Mouse (Mus musculus): ENCODE results near the gene Lrrc8c. TPM values are rescaled to one million over a fixed set of nuclear protein-coding genes. Genes with fewer than 3 reads are reported as not detected.

Lrrc8c gene
- polyA plus RNA-seq, 1 experiment from 2014 or later: 14.7 TPM

DNA sequence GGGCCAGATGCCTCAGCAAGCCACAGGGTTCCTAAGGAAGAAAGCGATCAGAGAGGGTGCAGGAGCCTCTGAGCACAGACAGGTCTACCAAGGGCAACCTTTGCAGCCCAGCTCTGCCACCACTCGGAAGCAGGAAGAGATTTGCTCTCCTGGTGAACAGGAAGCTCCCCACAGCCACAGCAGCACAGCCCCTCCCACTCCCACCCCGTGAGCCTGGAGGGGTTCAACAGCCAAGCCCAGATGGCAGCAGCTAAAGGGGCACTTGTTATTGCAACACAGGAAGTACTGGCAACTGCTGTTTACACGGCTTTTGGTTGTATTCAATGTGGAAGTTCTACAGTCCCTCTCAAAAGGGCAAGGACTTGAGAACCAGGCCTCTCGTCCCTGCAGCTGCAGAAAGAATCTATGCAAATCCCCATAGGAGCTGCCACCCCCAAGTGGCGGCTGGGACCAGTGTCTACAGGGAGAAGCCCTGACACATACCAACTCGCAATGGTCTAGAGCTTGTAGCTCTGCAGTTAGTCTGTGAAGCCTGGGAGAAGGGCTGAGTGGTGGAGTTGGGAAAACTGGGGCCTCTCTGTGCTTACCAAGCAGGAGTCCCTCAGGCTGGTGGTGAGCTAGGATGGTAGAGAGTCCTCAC, 129.6 kb downstream of the Lrrc8c start:
- H3K27ac ChIP-seq (replicated peaks): no peak overlapping the region
- no peaks in the 10 kb centered on the region for H3K9me3 ChIP-seq (replicated peaks)
- ATAC-seq (ENCODE audit: low FRiP score): no peak
- H3K4me2 ChIP-seq: no peak overlapping the region
- H3K27me3 ChIP-seq (replicated peaks): no peaks in the 10 kb centered on the region
- WGBS: 61% methylated on average over 7 of the region's 7 CpGs
- no peak overlapping the region for H3K4me3 ChIP-seq (replicated peaks)
- no peaks in the 10 kb centered on the region for H3K36me3 ChIP-seq
- no peak overlapping the region for H3K9ac ChIP-seq (replicated peaks)
- H3K4me1 ChIP-seq: no peaks in the 10 kb centered on the region

DNA sequence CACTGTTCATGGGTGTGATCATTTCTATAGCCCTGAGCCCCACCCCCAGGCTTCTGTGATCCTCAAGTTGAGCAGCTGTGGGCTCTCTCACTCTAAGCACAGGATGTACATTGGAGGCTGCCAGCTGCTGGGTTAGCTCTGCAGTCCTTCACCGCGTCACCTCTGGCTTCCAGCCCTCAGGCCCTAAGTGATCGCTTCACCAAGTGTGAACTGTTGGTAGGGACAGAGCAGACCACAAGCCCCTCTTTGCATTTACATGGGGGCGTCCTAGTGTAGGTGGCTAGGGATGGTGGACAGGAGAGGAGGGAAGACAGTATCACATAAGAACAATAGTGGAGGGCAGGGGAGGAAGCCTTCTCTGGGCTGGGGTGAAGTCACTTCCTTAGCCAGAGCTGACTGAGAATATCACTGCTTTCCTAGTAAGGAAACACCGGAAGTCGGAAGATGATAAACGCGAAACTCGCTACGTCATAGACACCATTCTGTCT, 130.4 kb downstream of the Lrrc8c start:
- Histone ChIP-seq H3K27ac (replicated peaks) (no peak overlapping the region), H3K4me2 (no peak overlapping the region), H3K4me3 (replicated peaks) (no peak overlapping the region), H3K27me3 (replicated peaks) (no peaks in the 10 kb centered on the region), H3K4me1 (peaks cover 3% of the 10 kb centered on the region), H3K9me3 (replicated peaks) (no peaks in the 10 kb centered on the region), H3K36me3 (no peaks in the 10 kb centered on the region), H3K9ac (replicated peaks) (no peak overlapping the region)
- no peak for ATAC-seq (ENCODE audit: low FRiP score)
- 91% methylated on average over 10 of the region's 10 CpGs for WGBS

DNA sequence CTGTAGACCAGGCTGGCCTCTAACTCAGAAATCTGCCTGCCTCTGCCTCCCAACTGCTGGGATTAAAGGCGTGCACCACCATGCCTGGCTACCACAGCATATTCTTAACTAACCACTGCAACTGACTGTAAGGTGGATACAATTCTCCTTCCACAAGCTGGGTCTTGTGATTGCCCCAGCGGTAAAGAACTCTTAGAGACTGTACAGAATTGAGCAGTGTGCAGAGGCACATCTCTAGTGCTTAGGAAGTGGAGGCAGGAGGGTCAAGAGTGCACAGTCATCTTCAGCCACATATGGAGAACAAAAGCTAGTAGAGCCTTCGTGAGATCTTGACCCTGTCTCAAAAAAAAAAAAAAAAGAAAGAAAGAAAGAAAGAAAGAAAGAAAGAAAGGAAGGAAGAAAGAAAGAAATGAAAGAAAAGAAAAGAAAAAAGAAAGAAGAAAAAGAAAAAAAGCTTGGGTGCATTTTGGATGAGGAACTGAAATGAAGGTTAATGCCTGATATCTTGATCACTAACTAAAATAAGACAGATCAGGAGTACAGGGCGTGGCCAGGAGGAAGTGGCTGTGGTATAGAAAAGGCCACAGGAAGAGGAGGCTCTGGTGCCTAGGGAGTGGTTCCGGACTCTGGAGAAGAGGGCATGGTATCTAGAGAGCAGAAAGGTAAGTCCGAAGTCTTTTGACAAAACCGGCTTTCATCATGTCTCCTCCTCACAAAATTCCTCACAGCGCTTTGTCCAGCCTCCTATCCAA, 131.7 kb downstream of the Lrrc8c start:
- H3K9ac ChIP-seq (replicated peaks): no peak overlapping the region
- 92% methylated on average over 8 of the region's 8 CpGs for WGBS
- H3K4me3 ChIP-seq (replicated peaks): no peak overlapping the region
- no peaks in the 10 kb centered on the region for H3K36me3 ChIP-seq
- no peak overlapping the region for H3K4me2 ChIP-seq
- no peak overlapping the region for H3K27ac ChIP-seq (replicated peaks)
- H3K4me1 ChIP-seq: peaks cover 4% of the 10 kb centered on the region
- no peak for ATAC-seq (ENCODE audit: low FRiP score)
- no peaks in the 10 kb centered on the region for H3K27me3 ChIP-seq (replicated peaks)
- no peaks in the 10 kb centered on the region for H3K9me3 ChIP-seq (replicated peaks)

DNA sequence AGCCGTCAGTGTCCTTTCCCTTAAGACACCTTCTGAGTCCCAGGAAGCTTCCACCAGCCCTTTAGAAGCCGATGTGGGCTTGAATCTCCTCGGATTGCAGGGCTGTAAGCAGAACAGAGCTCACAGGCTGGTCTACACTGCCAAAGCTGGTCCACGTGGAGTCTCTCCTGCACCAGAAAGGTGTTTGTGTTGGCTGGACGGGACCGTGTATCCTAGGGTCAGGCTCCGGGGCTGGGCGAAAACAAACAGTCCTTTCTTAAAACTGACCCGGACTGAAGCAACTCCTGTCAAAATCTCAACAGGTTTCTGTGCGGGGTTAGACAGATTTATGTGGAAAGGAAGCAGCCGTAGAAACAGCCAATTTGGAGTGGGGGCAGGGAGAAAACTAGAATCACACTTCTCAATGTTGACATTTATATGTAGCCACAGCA, 132.4 kb downstream of the Lrrc8c start:
- Histone ChIP-seq H3K9me3 (replicated peaks) (no peaks in the 10 kb centered on the region), H3K36me3 (no peaks in the 10 kb centered on the region), H3K9ac (replicated peaks) (no peak overlapping the region), H3K27me3 (replicated peaks) (no peaks in the 10 kb centered on the region), H3K4me3 (replicated peaks) (no peak overlapping the region), H3K27ac (replicated peaks) (no peak overlapping the region), H3K4me1 (peaks cover 4% of the 10 kb centered on the region), H3K4me2 (no peak overlapping the region)
- WGBS: 66% methylated on average over 11 of the region's 11 CpGs
- no peak for ATAC-seq (ENCODE audit: low FRiP score)

DNA sequence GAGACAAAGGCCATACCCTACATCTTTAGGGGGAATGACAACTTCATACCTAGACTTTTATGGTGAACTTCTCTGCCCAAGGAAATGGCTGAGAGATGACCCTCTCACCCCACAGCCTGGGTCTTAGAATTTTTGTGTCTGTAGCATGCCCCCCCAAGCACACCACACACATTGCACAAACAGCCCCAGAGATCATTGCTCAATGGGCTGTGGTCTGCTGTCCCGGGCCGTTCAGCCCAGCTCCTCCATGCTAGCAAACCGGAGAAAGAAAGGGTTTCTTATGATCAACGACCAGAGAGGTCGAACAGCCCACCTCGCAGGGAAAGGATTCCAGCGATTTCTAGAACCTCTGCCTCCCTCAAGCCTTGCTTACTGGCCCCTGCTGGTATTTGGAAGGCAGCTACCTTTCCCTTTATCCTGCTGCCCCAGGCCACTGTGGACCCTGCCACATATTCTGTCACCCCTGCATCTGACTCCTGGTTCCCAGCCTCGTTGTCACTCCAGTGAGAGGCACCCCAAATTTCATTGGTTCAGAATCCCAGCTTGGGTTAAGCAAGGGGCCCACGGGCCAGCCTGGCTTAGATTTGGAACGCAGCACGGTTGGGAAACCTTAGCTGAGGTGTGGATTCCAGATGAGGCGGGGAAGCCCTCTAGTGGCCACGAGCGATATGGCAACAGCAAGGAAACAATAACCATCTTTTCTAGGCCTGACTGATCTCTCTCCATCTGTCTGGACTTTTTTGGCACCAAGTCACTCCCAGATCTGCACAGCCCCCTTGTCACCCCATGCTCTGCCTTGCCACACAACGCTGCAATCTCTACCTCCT, 135.3 kb downstream of the Lrrc8c start:
- Histone ChIP-seq H3K36me3 (no peaks in the 10 kb centered on the region), H3K27ac (replicated peaks) (no peak overlapping the region), H3K9me3 (replicated peaks) (no peaks in the 10 kb centered on the region), H3K4me3 (replicated peaks) (no peak overlapping the region), H3K4me2 (peak overlapping the region; percentile 36), H3K27me3 (replicated peaks) (no peaks in the 10 kb centered on the region), H3K4me1 (peaks cover 4% of the 10 kb centered on the region), H3K9ac (replicated peaks) (0 out of 2 replicates have a peak overlapping the region, but pooled peaks have one; percentile 29)
- WGBS: 27% methylated on average over 15 of the region's 15 CpGs
- peak; percentile 87 for ATAC-seq (ENCODE audit: low FRiP score)

DNA sequence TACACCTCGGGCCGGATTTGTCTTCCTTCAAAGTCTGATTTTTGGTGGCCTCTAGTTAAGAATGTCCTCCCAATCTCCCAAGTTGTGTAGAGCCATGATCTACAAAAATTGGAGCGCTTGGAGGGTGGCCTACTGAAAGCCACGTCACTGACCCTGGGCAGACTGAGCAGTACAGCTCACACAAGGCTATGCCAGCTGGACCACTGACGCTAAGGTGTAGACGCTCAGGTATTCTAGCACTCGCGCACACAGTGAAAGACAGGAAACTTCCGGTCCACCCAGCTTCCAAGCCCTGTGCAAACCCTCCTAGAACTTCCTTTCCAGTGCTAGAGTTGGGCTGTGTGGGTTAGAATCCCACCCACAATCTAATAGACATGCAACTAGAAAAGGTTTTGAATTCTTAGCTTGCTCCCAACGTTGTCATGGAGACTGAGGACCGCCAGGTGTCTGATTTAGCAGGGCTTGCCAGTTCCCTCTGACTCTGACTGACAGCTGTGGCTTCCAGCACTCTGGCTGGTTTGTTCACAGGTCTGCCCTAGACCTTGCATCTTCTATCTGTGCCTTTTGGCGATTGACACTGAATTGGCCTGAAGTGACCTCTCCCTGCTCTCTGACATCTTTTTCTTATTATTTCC, 136.0 kb downstream of the Lrrc8c start:
- Histone ChIP-seq H3K27me3 (replicated peaks) (no peaks in the 10 kb centered on the region), H3K27ac (replicated peaks) (no peak overlapping the region), H3K4me2 (no peak overlapping the region), H3K36me3 (no peaks in the 10 kb centered on the region), H3K4me3 (replicated peaks) (no peak overlapping the region), H3K9ac (replicated peaks) (no peak overlapping the region), H3K4me1 (peaks cover 4% of the 10 kb centered on the region), H3K9me3 (replicated peaks) (no peaks in the 10 kb centered on the region)
- ATAC-seq (ENCODE audit: low FRiP score): peak; percentile 73
- 78% methylated on average over 12 of the region's 12 CpGs for WGBS

DNA sequence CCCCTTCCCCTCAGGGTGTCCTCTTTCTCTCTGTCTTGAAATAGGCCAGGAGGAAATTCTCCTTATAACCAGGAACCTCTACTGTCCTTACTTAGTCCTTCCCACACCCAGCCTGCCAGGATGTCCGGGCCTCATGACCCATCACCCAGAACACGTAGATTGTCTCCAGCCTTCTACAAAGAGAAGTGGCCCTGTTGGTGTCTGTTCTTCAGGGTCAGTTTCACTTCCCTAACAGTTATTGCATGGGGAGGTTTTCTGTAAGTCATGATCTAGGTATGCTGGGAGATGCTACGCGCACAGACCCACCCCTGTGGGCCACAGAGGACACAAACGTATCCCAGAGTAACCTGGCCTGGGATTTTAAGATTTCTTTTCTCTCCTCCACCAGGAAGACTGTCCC, 142.7 kb downstream of the Lrrc8c start:
- Histone ChIP-seq H3K36me3 (no peaks in the 10 kb centered on the region), H3K4me1 (no peaks in the 10 kb centered on the region), H3K4me2 (no peak overlapping the region), H3K9me3 (replicated peaks) (no peaks in the 10 kb centered on the region), H3K27me3 (replicated peaks) (no peaks in the 10 kb centered on the region), H3K9ac (replicated peaks) (no peak overlapping the region), H3K4me3 (replicated peaks) (no peak overlapping the region), H3K27ac (replicated peaks) (no peak overlapping the region)
- 92% methylated on average over 5 of the region's 5 CpGs for WGBS
- ATAC-seq (ENCODE audit: low FRiP score): no peak

Other genes with a start within 250 kb of the Lrrc8c start
- gene Gm43302, start 225.7 kb upstream of the Lrrc8c start, polyA plus RNA-seq (2015; fragmentation: Nextera tagmentation; extraction: Ambion mirVana): 0.24 and 0.51 TPM in 2 replicates
- 2.8 and 5.2 TPM in 2 replicates for gene Gbp6, start 225.7 kb upstream of the Lrrc8c start, polyA plus RNA-seq (2015; fragmentation: Nextera tagmentation; extraction: Ambion mirVana)
- gene Lrrc8b, start 103.6 kb upstream of the Lrrc8c start, polyA plus RNA-seq (2015; fragmentation: Nextera tagmentation; extraction: Ambion mirVana): 11.6 and 13.8 TPM in 2 replicates
- 28.6 and 29.4 TPM in 2 replicates for gene Lrrc8d, start 180.6 kb downstream of the Lrrc8c start, polyA plus RNA-seq (2015; fragmentation: Nextera tagmentation; extraction: Ambion mirVana)

All from neural tube, embryonic 15.5 days (tissue).